In the genomic region with DNA sequence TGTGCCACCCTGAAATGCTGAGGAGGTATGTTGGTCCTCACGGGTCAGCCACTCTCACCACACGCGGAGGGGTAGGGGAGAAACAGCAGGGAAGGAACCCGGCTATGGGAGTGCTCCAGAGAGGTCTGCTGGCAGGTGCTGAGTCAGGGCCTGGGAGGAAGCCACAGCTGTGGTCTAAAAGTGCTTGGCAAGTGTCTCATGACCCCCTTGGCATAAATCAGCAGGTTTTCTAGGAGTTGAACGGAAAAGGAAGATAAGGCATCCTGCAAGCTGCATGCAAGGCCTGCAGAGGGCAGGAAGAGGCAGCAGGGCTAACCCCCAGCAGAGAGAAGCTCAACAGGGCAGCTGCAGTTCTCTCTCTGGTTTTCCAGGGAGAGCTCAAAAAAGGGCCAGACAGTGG, we compare ENCODE assay signal across 9 mouse cellular contexts. TPM values are rescaled to one million over a fixed set of nuclear protein-coding genes. Genes with fewer than 3 reads are reported as not detected.
DNase-seq lines count a peak whose midpoint lies in the region; ATAC-seq and TF ChIP-seq lines count a peak whose summit lies in the region.
"Had no signal": no experiment of that assay in that cellular context is flagged by ENCODE, and none has a peak within 500 bp of the region (broad histone marks: within the 10 kb centered on the region; RNA-seq: fewer than 3 reads in every experiment).

No protein-coding gene starts in this region.

- intact Hi-C loops in left cerebral cortex, adult 2 months (cut with DNase I), result no loop called here

- peaks cover 15% of the 10 kb centered on the region; the same call in 1 of the 2 replicates for H3K36me3 ChIP-seq in intestine, postnatal 0 days (ENCODE audit: control insufficient read depth, insufficient read depth)

- DNase-seq in left cerebral cortex, adult 2 months (ENCODE audit: extremely low spot score in 1 of 2, low spot score in 2 of 2), result no peak
- no peak for DNase-seq in left cerebral cortex, adult 9 months (ENCODE audit: low spot score in 2 of 2)
- DNase-seq in adrenal gland, postnatal 36 days, result peak; percentile 63 to 76
- DNase-seq in lung, postnatal 14 days, result peak; percentile 32
- DNase-seq in right cerebral cortex, adult 18-20 months, result no peak
- DNase-seq in right cerebral cortex, postnatal 14 days, result no peak

- H3K4me2 ChIP-seq in intestine, postnatal 0 days (replicated peaks; ENCODE audit: low read depth), result no peak overlapping the region
- H3K4me2 ChIP-seq: limb, embryonic 13.5 days had no signal

- H3K4me1 ChIP-seq in intestine, postnatal 0 days (replicated peaks; ENCODE audit: control insufficient read depth, insufficient read depth, low read length), result peaks cover 5% of the 10 kb centered on the region

- H3K9me3 ChIP-seq in intestine, postnatal 0 days (ENCODE audit: control insufficient read depth), result no peaks in the 10 kb centered on the region
- H3K9me3 ChIP-seq: limb, embryonic 13.5 days had no signal

- TF ChIP-seq CTCF in left cerebral cortex, adult 2 months (IDR thresholded peaks at IDR 0.05), result peak; percentile 22; the same call in 1 of the 2 replicates
- TF ChIP-seq CTCF in intestine, postnatal 0 days (IDR thresholded peaks at IDR 0.05; ENCODE audit: low read depth), result peak; percentile 63

- 56% methylated on average over 5 of the region's 5 CpGs for WGBS in intestine, postnatal 0 days

- H3K4me3 ChIP-seq in left cerebral cortex, adult 2 months, result no peak overlapping the region
- H3K4me3 ChIP-seq in intestine, postnatal 0 days (ENCODE audit: low read depth, low read length), result no peak overlapping the region
- H3K4me3 ChIP-seq: limb, embryonic 13.5 days had no signal

- no peak overlapping the region for H3K9ac ChIP-seq in intestine, postnatal 0 days (ENCODE audit: low read depth, low read length)
- H3K9ac ChIP-seq: limb, embryonic 13.5 days had no signal

- peak overlapping the region; percentile 47; the same call in 1 of the 2 replicates for H3K27ac ChIP-seq in left cerebral cortex, adult 2 months
- H3K27ac ChIP-seq in intestine, postnatal 0 days (ENCODE audit: low read depth, low read length), result peak overlapping the region; percentile 24; the same call in 1 of the 2 replicates
- H3K27ac ChIP-seq: limb, embryonic 13.5 days had no signal

- ATAC-seq in intestine, postnatal 0 days, result peak; percentile 13; the same call in 1 of the 2 replicates
- ATAC-seq in activated CD4-positive, CD25-positive, alpha-beta regulatory T cell, adult 4 months, result no peak

- H3K27me3 ChIP-seq in intestine, postnatal 0 days (replicated peaks; ENCODE audit: control insufficient read depth, insufficient read depth, low read length), result no peaks in the 10 kb centered on the region
- H3K27me3 ChIP-seq: limb, embryonic 13.5 days had no signal

RNA-seq across cellular contexts. Expression of a gene that starts 5.5 kb away (rescaled TPM):
- 10 to 100 TPM; 38.9 to 43.2 TPM for total RNA-seq in left cerebral cortex, adult 2 months (2021)
- 10 to 100 TPM; 49.0 to 49.7 TPM for total RNA-seq in adrenal gland, postnatal 36 days (2021)
- 92.3 and 97.0 TPM in 2 replicates for polyA plus RNA-seq in intestine, postnatal 0 days (2015; fragmentation: Nextera tagmentation; extraction: Ambion mirVana)
- 100 to 1,000 TPM in 1 of 2 experiments, 10 to 100 TPM in 1; 84.9 to 114 TPM for polyA plus RNA-seq in activated CD4-positive, CD25-positive, alpha-beta regulatory T cell, adult 4 months (2017; shearing (Covaris generic))

RNA-seq across cellular contexts. Expression of a gene that starts 9.3 kb away (rescaled TPM):
- total RNA-seq in left cerebral cortex, adult 2 months (2021), result 1 to 10 TPM; 1.6 to 2.0 TPM
- total RNA-seq in adrenal gland, postnatal 36 days (2021), result 1 to 10 TPM; 3.5 to 4.7 TPM
- 4.8 and 5.2 TPM in 2 replicates for polyA plus RNA-seq in intestine, postnatal 0 days (2015; fragmentation: Nextera tagmentation; extraction: Ambion mirVana)
- 1 to 10 TPM; 1.0 to 1.6 TPM for polyA plus RNA-seq in activated CD4-positive, CD25-positive, alpha-beta regulatory T cell, adult 4 months (2017; shearing (Covaris generic))

RNA-seq across cellular contexts. Expression of a gene that starts 25.4 kb away (rescaled TPM):
- total RNA-seq in left cerebral cortex, adult 2 months (2021), result 10 to 100 TPM; 90.8 to 91.2 TPM
- 100 to 1,000 TPM in 1 of 2 experiments, 10 to 100 TPM in 1; 79.6 to 104 TPM for total RNA-seq in adrenal gland, postnatal 36 days (2021)
- 41.4 and 43.0 TPM in 2 replicates for polyA plus RNA-seq in intestine, postnatal 0 days (2015; fragmentation: Nextera tagmentation; extraction: Ambion mirVana)
- polyA plus RNA-seq in activated CD4-positive, CD25-positive, alpha-beta regulatory T cell, adult 4 months (2017; shearing (Covaris generic)), result 10 to 100 TPM; 22.9 to 23.8 TPM

RNA-seq across cellular contexts. Expression of a gene that starts 25.5 kb away (rescaled TPM):
- 1 to 10 TPM; 2.5 to 3.1 TPM for total RNA-seq in left cerebral cortex, adult 2 months (2021)
- 1 to 10 TPM; 5.1 to 7.6 TPM for total RNA-seq in adrenal gland, postnatal 36 days (2021)
- polyA plus RNA-seq in intestine, postnatal 0 days (2015; fragmentation: Nextera tagmentation; extraction: Ambion mirVana), result 82.8 and 84.5 TPM in 2 replicates
- under 1 TPM in 1 of 2 experiments, not detected in 1; 0.54 TPM for polyA plus RNA-seq in activated CD4-positive, CD25-positive, alpha-beta regulatory T cell, adult 4 months (2017; shearing (Covaris generic))

RNA-seq across cellular contexts. Expression of a gene that starts 43.9 kb away (rescaled TPM):
- 10 to 100 TPM; 91.2 to 98.3 TPM for total RNA-seq in left cerebral cortex, adult 2 months (2021)
- 10 to 100 TPM; 73.3 to 86.1 TPM for total RNA-seq in adrenal gland, postnatal 36 days (2021)
- polyA plus RNA-seq in intestine, postnatal 0 days (2015; fragmentation: Nextera tagmentation; extraction: Ambion mirVana), result 42.5 and 47.7 TPM in 2 replicates
- 10 to 100 TPM; 33.8 to 42.1 TPM for polyA plus RNA-seq in activated CD4-positive, CD25-positive, alpha-beta regulatory T cell, adult 4 months (2017; shearing (Covaris generic))

Comparison
In these comparisons a context has a peak if more than half of its experiments do, and no peak if none do; other contexts are left out.
1. DNase-seq: peak in adrenal gland, postnatal 36 days (2 of 2) and lung, postnatal 14 days (single experiment); none in left cerebral cortex, adult 2 months (0 of 2), left cerebral cortex, adult 9 months (0 of 2), right cerebral cortex, adult 18-20 months (single experiment) and right cerebral cortex, postnatal 14 days (single experiment).